Mouse (Mus musculus) left cerebral cortex, postnatal 4 days (tissue): Measurements from ENCODE around the gene Akip1. TPM values are rescaled to one million over a fixed set of nuclear protein-coding genes. Genes with fewer than 3 reads are reported as not detected.

ENCODE experiments used
- DNase-seq: peaks from one replicate; pipeline ENCODE4 v3.0.0-alpha.2; 2022
- intact Hi-C: fragments of 180-260 bp; cut with DNase I; formaldehyde crosslinking; loops from one replicate; pipeline ENCODE4 v1.15.1; 2025
- total RNA-seq, 2 experiments: library from RNA; stranded (reverse); gene quantifications; 2 replicates each; pipeline ENCODE4 v1.2.3; 2021

The Akip1 gene
- total RNA-seq, 2 experiments from 2014 or later: 7.3 to 10.5 TPM

DNA sequence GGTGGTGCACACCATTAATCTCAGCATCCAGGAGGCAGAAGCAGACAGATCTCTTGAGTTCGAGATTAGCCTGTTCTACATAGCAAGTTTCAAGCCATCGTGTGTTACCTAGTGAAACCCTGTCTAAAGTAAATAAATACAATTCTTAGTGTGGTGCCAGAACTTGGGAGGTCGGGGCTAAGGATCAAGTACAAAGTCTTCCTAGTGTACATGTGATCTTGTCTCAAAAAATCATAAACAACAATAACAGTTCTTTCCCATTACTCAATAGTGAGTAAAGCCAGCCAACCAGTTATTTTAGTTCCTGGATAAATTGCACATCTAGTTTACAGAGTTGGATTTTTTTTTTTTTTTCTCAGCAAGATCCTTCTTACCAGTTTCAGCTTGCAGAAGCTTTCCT, 971 bp downstream of the Akip1 start:
- DNase-seq: no peak
- intact Hi-C loops: no loop called here

DNA sequence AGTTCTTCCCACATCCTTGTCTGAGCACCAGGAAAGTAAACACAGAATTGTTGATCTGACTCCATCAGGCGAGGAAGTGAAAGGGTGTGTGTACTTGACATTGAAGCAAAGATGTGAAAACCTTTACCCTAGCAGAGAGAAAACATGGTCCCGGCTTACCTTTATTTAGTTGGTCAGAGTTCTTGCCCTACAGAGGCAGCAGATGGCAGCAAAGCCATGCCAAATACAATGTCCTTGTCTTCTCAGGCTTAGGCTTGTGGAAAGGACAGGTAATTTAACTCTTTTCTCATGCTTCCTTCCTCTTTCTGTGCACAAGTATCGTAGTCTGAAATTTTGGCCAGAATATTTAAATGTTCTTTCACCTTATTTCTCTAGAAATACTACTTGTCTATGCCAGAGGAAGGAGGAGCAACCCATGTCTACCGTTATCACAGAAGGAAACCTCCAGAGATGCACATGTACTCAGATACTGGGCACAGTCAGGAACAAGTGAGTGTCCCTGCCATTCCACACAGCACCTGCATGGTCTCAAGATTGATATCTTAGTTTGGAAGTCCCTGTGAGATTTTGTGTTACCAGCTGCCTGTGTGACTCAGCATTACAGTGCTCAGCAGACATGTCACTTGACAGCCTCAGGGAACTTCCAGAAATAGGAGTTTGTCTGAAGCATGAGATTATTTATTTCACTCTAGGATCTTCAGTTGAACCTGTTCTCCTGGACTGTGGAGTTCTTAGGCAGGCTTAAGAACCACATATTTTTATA, 3.7 kb downstream of the Akip1 start:
- intact Hi-C loops: no loop called here

DNA sequence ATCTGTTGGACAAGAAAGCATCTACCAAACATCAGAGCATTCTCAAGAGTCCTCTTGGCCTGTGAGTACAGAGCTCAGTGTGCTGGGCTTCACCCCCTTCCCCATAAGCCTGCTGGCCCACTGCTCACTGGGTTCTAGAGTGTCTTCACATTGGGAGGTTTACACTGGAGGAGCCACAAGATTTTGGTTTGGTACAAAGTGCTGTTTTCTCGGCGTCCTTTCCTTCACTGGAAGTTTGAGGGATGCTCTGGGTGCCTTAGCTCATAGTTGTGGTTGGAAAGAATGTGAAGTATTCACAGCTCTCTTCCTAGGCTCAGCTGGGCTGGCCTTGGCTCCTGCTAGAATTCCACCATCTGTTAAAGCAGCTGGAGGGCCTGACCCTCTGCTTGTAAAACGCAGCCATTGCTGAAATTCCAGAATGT, 5.5 kb downstream of the Akip1 start:
- intact Hi-C loops: no loop called here
- DNase-seq: no peak

More for the DNA sequence above, 3.7 kb downstream of the Akip1 start:
- DNase-seq: peak; percentile 49

DNA sequence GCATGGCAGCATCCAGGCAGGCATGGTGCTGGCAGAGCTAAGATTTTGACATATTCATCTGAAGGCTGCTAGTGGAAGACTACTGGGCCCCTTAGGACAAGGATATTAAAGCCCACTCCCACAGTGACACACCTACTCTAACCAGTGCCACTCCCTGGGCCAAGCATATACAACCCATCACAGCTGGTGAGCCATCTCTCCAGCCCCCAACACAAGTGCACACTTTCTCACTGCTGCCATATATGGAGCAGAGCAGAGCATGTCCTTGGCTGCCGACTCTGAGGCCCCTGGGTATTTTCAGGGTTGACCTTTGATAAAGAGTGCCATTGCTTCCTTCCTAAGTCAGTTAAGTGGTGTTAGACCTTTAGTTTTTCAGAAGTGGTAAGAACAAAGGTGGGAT, 6.6 kb downstream of the Akip1 start:
- DNase-seq: no peak
- intact Hi-C loops: no loop called here

DNA sequence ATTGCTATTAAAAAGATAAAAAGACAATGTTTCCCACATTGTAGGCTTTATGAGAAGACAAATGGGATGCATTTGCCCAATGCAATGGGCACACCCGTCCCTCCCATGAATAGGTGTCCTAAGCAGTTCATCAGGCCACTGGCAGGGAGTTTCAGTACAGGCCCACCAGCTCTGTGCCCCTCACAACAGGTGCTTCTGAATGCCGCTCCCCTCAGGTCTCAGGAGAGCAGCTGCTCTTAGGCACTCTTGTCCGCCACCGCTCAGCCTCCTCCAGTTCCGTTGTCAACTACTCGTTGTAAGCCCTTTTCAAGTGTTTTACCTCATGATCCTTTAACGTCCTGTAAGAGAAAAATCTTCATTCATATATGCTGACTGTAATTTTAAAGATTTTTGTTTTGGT, 8.7 kb downstream of the Akip1 start:
- intact Hi-C loops: no loop called here
- DNase-seq: no peak

DNA sequence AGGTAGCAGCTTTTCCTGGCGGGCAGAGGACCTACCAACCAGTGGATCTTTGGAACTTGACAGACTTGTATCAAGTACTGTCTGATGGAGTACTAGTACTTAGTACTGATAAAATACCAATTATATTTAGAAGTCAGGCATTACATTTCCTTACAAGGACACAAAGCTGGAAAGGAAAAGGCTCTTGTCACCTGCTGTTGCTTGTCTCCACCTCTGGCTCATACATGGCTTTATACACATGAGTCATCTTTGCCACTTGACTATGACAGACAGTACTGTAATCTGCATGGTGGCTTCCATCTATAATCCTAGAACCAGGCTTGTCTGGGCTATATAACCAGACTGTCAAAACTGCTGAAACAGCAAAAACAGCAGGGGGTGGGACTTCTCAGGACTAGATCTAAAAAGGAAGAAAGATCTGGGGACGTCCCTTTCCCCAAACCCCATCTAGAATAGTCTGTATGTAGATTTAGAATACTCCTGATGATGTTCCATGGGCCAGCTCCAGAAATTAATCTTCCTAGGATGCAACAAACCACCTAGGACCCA, 10.0 kb downstream of the Akip1 start:
- DNase-seq: no peak
- intact Hi-C loops: no loop called here

DNA sequence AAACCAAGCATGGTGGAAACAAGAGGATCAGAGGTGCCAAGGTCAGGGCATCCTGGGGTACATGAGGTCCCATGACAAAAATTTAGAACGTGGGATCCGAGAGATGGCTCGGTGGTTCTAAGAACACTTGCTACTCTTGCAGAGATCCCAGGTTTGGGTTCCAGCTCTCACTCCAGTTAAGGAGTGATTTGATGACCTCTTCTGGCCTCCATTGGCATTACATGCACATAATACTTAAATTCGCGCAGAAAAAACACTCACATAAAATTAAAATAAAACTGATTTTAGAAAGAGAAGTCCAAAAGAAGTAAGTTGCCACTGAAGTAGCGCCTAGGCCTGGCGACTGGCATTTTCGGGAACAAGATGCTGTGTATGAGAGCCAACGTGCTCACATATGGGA, 15.8 kb downstream of the Akip1 start:
- DNase-seq: peak; percentile 22

DNA sequence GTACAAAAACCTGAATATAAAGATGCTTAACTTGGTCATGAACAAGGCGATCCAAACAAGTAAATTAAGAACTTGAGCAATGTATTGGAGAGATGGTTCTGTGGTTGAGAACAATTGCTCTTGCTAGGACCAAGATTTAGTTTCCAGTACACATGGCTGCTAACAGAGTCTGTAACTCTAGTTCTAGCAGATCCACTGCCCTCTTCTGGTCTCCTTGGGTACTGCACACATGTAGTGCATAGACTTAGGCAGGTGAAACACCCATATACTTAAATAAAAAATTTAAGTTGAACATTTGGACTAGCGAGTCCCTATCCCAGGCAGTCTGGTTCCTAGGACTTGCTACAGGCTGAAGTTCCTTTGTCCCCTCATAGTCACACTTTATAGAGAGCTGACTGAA, 19.1 kb downstream of the Akip1 start:
- intact Hi-C loops: loop anchor here (10.0 kb wide), 1 partner anchor 198 kb away; no protein-coding TSS in a partner anchor
- no peak for DNase-seq

More for the DNA sequence above, 15.8 kb downstream of the Akip1 start:
- intact Hi-C loops: no loop called here

DNA sequence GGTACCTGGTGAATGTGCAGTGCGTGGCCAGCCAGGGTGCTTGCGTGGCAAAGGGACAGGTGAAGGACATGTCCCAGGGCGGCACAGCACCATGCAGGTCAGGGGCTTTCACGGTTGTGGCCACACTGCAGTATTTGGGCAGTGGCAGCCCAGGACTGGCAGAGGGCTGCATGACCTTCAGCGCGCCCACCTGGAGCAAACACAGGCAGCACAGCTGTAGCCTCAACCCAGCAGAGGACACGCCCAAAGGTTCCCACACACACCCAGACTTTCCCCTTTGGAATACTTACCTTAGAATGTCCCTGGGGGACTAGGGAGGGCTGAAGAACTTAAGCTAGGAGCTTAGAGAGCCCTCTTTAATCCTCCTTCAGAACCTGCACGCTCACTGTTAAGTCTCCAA, 19.6 kb downstream of the Akip1 start:
- DNase-seq: no peak
- intact Hi-C loops: loop anchor here (10.0 kb wide), 1 partner anchor 198 kb away; no protein-coding TSS in a partner anchor

DNA sequence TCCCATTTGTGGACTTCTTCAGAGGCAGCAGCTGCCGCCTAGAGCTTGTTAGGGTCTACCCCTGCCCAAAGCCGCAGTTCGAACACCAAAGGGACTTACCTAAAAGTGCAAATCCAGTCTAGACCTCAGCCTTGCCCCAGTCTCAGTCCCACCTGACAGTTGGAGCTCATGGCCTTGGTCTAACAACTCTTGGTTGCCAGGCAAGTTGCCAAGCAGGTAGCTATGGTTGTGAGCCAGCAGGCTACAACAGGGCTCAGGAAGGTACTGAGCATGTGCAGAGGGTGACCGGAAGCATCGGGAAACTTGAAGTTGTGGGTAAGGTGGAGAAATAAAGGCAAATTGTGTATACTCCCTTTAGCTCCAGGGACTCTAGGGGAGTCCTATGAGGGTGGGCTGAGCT, 20.2 kb downstream of the Akip1 start, which contains the start of gene BC051019:
Gene BC051019, minus strand, starts transcription at position 154 of the 400 bp plus-strand sequence.
- intact Hi-C loops: loop anchor here (10.0 kb wide), 1 partner anchor 199 kb away; no protein-coding TSS in a partner anchor
- DNase-seq: no peak

DNA sequence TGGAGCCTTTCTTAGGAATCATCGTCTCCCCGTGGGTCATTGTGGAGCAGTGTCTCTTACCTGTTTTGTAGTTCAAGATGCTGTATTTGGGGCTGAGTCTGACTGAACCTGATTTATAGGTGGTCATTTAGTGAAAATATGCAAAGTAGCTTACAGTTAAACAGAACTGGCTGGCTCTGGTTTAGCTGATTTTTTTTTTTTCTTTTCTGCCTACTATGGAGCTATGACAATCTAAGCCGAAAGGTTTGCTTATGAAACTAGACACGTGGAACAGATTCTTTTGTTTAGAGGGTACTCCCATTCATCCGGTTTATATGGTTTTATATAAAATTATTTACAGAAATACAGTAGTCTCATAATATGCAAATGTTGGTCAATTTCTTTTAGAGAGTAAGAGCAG, 28.1 kb downstream of the Akip1 start, which contains the start of gene Ascl3:
Gene Ascl3, minus strand, starts transcription at position 101 of the 400 bp plus-strand sequence.
- intact Hi-C loops: no loop called here
- DNase-seq: no peak

DNA sequence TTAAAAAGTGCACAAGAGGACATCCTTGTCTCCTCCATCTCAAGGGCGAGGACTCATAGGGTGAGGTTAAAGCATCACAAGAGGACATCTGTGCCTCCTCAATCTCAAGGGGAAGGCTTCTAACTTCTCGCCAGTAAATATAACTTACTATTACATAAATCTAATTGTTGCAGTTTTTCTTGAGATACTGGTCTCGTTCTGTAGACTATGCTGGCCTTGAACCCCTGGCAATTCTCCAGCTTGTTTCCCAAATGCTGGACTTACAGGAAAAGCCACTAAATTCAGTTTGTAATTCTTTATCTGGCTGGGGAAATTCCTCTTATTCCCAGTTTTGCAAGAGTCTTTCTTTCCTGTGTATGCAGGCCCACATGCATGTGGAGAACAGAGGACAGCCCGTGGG, 31.3 kb downstream of the Akip1 start:
- DNase-seq: no peak
- intact Hi-C loops: no loop called here

DNA sequence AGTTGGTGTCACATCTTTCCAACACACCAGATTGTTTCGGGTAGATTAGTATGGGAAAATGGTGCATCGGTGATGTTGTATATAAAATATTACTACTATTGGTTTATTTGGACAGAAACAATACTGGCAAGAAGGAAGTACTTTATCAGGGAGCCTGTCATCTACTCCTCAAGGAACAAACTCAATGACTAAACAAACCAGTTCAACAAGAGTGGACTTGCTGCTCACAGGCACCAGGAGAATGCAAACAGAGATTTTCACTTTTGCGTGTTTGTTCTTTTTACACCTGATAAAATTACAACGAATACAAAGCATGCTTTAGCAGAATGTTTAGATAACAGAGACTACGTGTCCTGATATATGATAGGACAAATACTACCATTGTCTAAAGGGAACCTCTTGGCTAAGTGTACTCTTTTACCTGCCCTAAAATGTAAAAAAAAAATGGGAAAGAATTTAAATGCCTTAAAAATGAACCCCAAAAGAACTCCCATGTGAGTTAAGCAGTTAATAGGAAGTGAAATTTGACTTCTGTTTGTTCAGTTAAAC, 36.4 kb downstream of the Akip1 start:
- intact Hi-C loops: loop anchor here (10.0 kb wide), 1 partner anchor 315 kb away; no protein-coding TSS in a partner anchor
- no peak for DNase-seq

DNA sequence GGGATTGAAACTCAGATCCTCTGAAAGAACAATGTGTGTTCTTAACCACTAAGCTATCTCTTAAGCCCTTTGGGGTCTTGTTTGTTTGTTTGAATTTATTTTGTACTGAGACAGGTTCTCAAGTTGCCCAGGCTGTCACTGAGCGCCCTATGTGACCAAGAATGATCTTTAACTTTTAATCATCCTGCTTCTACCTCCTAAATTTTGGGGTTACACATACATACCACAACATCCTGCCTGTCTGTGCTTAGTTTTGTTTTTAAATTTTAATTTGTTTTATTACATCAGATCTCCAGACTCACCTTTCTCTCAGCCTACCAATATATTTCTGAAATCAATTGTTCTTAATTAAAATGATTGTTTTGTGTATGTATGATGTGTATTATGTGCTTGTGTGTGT, 37.6 kb downstream of the Akip1 start:
- intact Hi-C loops: loop anchor here (10.0 kb wide), 1 partner anchor 314 kb away; no protein-coding TSS in a partner anchor
- no peak for DNase-seq

DNA sequence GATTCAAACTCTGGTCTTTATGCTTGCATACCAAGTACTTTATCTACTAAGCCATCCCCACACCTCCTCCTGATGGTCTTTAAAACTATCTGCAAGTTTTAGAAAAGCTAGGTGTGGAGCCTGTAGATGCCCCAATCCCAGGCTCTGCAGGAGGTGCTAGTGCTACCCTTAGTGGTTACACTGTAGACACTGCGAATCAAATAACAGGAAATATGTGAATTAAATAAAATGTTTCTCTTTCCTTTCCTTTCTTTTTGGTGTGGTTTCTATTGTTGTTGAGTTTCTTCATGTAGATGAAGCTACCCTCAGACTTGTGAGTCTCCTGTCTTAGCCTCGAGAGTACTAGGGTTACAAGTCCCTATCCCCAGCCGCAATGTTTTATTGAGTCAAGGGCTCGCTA, 38.2 kb downstream of the Akip1 start:
- intact Hi-C loops: loop anchor here (10.0 kb wide), 1 partner anchor 313 kb away; no protein-coding TSS in a partner anchor
- no peak for DNase-seq

DNA sequence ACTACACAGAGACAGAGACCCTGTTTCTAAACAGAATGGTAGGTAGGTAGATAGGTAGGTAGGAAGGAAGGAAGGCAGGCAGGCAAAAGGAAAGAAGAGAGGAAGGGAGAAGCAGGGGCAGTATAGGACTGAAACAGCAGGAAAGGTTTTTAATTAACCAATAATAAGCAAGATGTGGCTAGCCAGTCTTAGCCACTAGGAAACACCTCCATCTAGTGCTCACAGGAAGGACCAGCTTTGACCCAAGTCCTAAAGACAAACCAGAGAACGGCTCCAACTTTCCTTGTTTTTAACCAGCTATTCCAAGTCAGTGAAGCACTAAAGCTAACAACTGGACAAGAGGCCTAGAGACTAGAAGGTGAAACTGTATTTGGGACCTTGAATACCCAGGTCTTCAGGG, 44.3 kb downstream of the Akip1 start:
- intact Hi-C loops: loop anchor here (10.0 kb wide), 1 partner anchor 307 kb away; no protein-coding TSS in a partner anchor
- no peak for DNase-seq

DNA sequence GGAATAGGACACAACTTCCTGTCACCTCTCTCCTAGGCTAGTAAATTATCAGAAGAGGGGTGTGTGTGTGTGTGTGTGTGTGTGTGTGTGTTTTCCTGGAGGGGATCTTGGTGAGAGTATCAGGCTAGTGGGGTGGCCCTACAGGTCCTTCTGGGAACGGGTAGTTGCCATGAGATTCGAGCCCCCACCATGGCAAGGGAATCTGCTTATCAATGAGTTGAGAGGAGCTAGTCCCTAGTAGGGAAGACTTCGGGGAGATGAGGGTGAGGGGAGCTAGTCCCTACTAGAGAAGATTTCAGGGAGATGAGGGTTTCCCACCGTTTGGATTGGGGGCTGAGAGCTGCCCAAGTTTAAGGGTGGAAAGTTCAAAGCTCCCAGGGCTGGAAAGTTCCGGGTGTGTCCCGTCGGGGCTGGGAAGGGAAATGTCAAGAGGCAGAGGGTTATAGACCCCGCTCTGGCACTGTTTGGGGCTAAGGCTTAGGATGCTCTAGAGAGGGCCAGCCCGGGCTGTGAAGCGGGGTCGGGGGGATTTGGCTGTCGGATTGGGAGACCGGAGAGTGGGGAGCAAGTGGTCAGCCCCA, 48.0 kb downstream of the Akip1 start:
- intact Hi-C loops: no loop called here
- no peak for DNase-seq

DNA sequence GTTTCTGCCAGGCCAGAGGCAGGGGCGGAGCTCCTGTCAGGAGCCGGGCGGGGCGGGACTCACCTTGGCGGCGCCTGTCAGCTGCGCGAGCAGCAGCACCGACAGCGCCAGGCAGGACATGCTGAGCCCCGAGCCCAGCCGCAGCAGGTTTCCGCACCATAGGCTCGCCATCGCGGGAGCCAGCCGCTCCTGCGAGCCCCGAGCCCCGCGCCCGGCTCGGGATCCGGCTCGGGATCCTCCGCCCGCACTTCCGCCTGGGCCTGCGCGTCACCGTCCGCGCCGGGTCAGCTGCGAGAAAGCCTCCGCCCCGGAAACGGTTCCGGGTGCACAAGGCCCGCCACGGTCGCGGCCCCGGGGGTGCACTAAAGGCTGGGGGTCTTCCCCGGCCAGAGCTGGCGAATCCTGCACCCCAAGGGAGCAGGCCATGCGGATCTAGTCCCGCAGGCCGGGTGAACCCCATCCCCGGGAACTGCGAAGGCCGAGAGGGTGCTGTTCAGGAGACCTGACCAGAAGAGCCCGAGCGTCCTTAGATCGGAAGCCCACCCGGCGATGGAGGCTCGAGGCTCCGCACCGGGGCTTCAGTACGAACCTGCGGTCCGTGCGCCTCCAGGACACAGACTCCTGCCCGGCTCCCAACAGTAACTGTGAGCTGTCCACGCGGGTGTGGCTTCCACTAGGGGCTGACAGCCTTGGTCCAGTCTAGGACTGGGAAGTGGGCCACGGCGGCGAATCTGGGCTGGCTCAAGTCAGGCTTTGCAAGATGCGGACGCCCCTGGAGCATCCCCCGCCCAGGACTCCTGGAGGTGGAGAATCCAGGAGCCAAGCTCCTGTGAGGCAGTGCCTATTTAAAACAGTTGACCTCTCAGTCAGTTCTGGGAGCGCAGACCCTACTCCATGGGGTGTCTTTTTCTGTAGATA, 48.8 kb downstream of the Akip1 start, which contains the start of gene Tmem9b:
Gene Tmem9b, minus strand, starts transcription at position 868 of the 918 bp plus-strand sequence.
- intact Hi-C loops: no loop called here
- DNase-seq: peak; percentile 78

DNA sequence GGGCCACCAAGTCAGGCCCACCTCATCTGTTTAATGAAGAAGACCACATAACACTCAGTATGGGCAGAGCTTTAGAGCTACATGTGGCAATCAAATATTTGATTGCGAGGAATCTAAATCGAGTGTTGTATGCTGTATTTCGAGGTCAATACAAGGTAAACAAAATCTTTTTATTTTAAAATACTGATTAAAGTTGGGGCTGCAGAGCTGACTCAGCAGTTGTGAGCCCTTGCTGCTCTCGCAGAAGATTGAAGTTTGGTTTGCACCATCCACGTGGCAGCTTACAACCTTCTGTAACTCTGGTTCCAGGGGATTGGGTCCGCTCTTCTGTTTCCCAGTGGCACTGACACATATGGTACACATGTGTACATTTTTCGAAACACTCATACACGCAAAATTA, 50.5 kb downstream of the Akip1 start:
- intact Hi-C loops: no loop called here
- no peak for DNase-seq

DNA sequence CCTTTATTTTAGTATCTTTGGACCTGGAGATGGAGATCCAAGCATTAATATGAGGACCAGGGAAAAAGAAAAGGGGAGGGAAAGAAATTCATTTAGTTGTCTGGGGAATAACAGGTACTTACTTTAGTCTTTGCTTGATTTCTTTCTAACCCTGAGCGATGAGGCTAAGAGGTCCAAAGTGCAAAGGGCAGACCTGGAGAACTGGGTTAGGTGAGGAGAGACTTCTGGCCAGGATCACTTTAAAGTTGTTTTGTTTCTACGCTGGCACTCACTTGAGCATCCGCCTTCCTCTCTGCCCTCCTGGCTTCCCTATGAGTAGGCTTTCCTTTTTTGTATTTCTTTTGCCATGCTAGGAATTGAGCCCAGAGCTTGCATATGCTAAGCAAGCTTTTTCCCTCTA, 52.8 kb downstream of the Akip1 start:
- intact Hi-C loops: no loop called here
- no peak for DNase-seq
